Mouse (Mus musculus): Measurements from ENCODE around the gene Gm48551.

Gm48551 gene

DNA sequence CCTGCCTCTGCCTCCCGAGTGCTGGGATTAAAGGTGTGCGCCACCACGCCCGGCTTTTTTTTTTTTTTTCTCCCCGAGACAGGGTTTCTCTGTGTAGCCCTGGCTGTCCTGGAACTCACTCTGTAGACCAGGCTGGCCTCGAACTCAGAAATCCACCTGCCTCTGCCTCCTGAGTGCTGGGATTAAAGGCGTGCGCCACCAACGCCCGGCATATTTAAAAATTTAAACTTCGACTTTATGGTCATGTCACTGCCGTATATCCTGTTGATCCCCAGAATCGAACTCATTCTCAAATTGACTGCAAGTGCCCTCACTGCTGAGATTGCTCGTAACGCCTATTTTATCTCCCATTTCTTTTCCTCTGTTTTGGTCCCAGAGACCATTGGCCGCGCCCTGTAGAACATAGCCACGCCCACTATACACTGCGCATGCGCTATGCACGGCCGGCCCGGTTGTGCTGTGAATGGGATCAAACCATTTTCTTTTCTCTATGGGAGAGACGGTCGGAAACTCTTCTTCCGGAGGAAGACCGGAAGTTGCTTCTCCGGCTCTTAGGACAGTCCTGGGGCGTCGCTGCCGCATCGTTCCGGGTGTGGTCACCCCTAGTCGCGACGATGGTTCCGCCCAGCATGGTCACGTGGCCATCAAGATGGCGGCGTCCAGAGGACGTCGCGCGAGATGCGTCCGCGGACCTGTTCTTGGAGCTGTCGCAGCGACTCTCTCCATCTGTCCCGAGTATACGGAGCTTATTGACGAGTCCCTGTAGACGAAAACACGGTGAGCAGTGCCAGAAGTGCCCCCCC lies at the start of gene Gm48551, which contains the start of gene Dohh:
Gene Gm48551, plus strand, starts transcription at position 665 of the 803 bp plus-strand sequence.
Gene Dohh, plus strand, starts transcription at position 627 of the 803 bp plus-strand sequence.
- in situ Hi-C loops (cut with MboI, MseI), result no loop called here

DNA sequence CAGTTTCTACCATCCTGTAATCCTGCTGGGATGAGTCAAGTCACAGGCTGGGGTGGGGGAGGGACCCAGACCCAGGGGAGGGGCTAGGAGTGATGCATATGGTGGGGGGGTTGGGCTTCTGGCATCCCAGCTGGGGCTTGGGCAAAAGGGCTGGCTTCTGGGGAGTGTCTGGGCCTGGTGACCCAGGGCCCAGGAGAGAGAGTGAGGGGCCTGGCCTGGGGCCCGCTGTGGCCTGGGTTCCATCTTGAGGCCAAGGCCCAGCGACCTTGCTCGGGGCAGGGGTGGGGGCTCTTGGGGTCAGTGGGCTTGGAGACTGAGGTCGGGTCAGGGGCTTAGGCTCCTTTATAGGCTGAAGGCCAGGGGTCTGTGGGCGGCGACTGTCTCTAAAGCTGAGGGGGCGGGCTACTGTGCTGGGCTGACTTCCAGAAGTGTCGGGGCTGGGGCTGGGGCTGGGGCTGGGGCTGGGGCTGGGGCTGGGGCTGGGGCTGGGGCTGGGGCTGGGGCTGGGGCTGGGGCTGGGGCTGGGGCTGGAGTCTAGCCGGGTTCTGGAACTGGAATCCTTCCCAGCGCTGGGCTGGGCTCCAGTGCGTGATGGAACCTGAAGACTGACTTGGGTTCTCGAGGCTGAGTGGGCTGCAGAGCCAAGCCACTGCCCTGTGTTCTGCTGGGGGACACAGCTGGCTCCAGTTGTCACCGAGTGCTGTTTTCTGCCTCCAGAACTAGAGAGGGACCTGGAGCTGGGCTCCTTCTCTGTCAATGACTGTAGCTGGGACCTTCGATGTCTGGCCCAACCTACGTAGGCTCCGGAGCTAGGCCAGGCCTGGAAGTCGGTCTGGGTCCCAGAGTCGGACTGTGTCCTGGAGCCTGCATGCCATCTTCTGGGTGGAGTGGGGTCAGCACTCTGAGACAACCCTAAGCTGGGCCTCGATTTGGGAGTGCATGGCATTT lies 48.6 kb upstream of the Gm48551 start:
- in situ Hi-C loops (cut with MboI, MseI), result no loop called here

- in situ Hi-C loops (cut with MboI, MseI), result no loop called here
These were observed 47.7 kb upstream of the Gm48551 start for GRCm38 (mm10) chr10:81336558-81336957.

- in situ Hi-C loops (cut with MboI, MseI), result no loop called here
These were observed 43.5 kb upstream of the Gm48551 start for GRCm38 (mm10) chr10:81340551-81341332.

DNA sequence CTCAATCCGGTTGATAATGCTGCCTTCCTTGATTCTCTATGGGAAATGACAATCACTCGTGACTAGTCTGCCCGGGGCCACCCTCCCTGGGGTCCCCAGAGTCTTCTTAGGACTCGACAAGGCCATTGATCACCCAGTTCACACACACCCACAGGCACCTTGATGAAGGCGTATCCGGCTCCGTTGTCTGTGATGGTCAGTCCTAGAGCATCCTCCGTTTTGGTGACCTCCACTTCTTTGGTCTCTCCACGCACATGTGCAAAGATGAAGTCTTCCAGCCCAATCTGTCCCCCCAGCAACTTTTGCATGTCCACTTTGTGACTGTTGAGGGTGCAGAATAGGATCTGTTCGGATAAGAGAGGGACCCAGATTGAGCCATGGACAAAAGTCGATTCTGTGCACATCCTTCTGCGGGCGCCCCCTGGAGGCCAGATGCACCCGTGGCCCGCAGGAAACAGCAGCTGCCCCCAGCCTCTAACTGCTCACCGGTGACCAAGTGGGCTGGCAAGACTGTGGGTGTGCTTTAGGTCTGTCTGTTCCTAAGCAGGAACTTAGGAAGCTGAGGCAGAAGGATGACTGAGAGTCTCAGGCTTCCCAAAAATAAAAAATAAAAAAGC lies 42.8 kb upstream of the Gm48551 start:
- in situ Hi-C loops (cut with MboI, MseI), result no loop called here

DNA sequence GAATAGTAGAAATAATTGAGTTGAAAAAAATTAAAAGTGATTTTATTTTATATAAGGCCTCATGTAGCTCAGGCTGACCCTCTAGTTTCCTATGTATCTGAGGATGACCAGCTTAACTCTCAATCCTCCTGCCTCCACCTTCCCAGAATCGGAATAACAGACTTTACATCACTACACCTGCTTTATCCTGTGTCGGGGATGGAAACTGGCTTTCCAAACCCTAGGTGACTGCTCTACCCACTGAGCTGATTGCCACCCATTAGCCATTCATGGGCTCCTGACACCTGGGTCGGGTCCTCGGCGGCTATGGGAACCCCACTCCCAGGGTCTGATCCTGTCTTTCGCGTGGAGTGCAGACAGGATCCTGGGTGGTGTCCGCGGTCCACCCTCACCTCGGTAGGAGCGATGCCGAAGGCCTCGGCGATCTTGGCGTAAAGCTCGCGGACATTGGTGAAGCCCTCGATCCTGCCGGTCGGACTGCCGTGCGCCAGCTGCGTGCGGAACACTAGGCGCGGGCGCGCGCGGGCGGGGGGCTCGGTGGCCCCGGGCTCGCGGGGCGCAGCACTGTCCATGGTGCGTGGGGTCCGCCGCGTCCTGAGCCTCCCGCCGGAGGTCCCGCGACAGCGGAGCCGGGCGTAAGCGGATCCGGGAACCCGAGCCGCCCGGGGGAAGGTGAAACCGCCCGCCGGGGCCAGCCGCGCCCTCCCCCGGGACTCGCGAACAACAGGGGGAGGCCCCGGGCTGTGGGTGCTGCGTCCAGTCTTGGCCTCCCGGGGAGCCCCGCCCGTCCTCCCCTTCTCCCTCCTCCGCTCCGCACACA lies 41.4 kb upstream of the Gm48551 start, which contains the start of gene Gipc3:
Gene Gipc3, minus strand, starts transcription at position 581 of the 820 bp plus-strand sequence.
- in situ Hi-C loops (cut with MboI, MseI), result no loop called here

- in situ Hi-C loops (cut with MboI, MseI), result loop anchor here (5.0 kb wide), 1 partner anchor 57 kb away; no protein-coding TSS in a partner anchor
These were observed 39.7 kb upstream of the Gm48551 start for GRCm38 (mm10) chr10:81344421-81345161.

DNA sequence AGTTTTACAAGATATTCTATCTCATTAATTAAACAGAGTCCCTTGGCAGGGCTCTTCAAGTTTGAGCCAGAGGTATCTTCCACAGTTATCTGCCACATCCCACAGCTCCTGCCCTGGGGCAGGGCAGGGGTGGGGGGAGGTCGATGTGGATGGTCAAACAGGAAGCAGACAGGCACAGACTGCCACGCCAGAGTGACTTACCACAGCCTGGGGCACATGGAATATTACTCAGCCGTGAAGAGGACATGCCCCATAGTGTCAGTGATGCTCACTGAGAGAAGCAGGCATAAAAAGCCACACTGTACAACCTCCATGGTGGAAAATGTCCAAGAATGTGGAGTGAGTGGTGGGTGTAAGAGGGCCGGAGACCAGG lies 39.1 kb upstream of the Gm48551 start:
- in situ Hi-C loops (cut with MboI, MseI), result loop anchor here (5.0 kb wide), 1 partner anchor 58 kb away; no protein-coding TSS in a partner anchor

GRCm38 (mm10) chr10:81346453-81347067 lies 37.7 kb upstream of the Gm48551 start:
- in situ Hi-C loops (cut with MboI, MseI), result loop anchor here (5.0 kb wide), 1 partner anchor 59 kb away; no protein-coding TSS in a partner anchor

GRCm38 (mm10) chr10:81349146-81349545 lies 35.1 kb upstream of the Gm48551 start:
- in situ Hi-C loops (cut with MboI, MseI), result loop anchor here (5.0 kb wide), 1 partner anchor 62 kb away; no protein-coding TSS in a partner anchor

DNA sequence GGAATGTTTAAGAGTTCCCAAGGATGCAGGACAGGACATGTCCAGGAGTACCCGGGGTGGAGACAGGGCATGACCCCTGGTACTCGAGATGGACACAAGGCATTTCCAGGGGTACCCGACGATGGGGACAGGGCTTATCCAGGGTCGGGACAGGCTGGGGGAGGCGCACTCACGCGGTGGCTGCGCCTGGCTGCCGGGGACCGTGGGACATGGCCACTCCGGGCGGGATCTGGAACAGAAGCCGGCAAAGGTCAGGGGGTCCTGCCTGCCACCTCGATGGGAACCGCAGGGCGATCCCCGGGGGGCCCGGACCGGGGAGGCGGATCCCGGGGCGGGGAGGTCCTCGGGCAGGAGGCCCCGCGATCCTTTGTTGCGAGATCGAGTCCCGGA lies 34.3 kb upstream of the Gm48551 start:
- in situ Hi-C loops (cut with MboI, MseI), result loop anchor here (5.0 kb wide), 1 partner anchor 63 kb away; no protein-coding TSS in a partner anchor

- in situ Hi-C loops (cut with MboI, MseI), result no loop called here
These were observed 33.8 kb upstream of the Gm48551 start, which contains the start of gene Hmg20b for GRCm38 (mm10) chr10:81350351-81351063. Hmg20b (minus strand) TSS chr10:81350480.

- in situ Hi-C loops (cut with MboI, MseI), result no loop called here
These were observed 32.5 kb upstream of the Gm48551 start for GRCm38 (mm10) chr10:81351678-81352291.

GRCm38 (mm10) chr10:81354738-81355477 lies 29.4 kb upstream of the Gm48551 start:
- in situ Hi-C loops (cut with MboI, MseI), result no loop called here

- in situ Hi-C loops (cut with MboI, MseI), result no loop called here
These were observed 28.7 kb upstream of the Gm48551 start for GRCm38 (mm10) chr10:81355533-81355932.

DNA sequence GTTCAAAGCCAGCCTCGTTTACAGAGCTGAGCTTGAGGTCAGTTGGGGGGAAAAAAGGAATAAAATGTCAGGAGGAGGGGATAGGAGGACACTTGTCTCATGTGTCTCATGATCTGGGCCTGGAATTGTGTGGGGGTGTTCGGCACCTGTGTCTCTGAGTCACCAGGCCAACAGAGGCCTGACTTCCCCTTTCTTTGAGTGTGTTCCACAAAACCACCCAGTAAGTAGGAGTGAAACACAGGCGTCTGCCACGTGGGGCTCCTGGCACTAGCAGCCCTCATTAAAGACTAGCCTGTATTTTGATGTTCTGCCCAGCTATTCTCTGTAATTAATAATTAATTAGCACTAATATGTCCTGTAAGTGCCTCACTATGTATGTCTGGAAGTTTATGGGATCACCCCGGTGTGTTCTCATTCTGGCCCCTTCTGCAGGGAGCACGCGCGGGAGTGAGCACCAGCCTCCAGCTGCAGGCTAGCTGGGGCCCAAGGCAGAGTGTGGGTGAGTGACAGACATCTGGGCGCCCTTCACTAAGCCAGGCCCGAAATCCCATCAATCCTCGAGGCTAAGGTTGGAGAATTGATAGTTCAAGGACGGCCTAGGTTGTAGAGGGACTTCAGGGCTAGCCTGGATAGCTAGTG lies 27.8 kb upstream of the Gm48551 start:
- in situ Hi-C loops (cut with MboI, MseI), result no loop called here
